Mouse (Mus musculus): ENCODE data around the gene Antxr2.

DNA sequence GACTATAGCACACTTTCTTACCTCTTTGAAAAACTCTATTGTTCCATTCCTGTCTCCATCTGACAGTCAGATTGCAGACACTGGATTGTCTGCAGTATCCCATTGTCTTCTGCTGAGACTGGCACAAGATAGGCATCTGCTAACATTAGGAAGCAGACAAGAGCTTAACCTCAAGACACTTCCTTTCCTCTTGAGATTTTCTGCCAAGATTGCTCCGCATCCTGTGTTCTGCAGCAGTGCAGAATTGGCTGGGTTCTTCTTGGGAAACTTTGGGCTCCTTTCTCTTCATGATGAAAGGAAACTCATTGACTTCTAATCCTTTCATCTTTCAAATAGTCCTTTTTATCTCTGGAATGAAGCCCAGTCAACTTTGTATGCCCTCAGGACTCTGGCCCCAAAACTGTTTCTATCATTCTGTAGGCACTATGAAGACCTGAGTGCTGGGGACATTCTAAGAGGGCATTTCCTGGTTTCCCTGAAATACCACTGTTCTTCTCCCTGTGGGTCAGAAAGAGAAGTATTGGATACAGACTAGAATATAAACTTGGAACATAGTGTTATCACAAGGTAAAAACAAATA lies 152.5 kb downstream of the Antxr2 start:
- TF ChIP-seq CTCF (IDR thresholded peaks at IDR 0.05) = no peak
- peak; percentile 94 for TF ChIP-seq EP300 (IDR thresholded peaks at IDR 0.05)
